Mouse (Mus musculus) thymus, postnatal 36 days (tissue): ENCODE data around the gene Emx1.
A peak's percentile ranks its signal among the peaks of the same experiment; 100 is the strongest.

Experiments used
- DNase-seq, 2 experiments: peaks; one replicate each; pipeline ENCODE4 v3.0.0; 2022; ENCODE audit warnings: mixed read lengths in 2 of 2

The Emx1 gene

DNA sequence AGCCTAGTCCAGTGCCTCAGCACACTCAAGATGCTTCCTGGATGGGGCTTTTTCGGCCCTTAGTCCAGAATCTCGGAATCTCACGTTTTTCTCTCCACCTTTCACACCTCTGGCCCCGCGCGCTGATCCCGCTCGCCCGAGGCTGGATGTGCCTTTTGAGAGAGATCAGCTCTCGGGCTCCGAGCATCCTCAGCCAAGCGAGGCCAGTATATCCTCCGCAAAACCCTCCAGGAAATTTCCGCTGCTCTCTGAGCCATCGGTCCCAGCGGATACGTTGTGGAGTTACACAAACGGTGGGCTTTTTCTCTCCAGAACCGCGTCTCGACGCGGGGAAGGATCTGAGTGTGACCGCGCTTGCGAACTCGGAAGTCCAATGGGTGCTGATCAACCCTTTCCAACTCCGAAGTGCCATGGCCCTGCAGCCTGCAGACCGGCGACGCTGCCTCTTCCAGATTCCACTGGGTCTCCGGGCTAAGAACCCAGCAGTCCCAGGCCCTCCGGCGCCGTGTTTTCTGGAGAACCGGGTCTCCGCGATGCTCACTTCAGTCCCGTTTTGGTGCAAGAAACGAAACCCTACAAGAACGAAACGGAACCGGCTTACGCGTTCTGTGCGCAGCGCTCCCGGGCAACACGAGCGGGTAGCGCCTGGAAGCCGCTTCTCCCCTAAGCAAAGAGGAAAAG, 2.8 kb downstream of the Emx1 start:
- DNase-seq, result no peak

DNA sequence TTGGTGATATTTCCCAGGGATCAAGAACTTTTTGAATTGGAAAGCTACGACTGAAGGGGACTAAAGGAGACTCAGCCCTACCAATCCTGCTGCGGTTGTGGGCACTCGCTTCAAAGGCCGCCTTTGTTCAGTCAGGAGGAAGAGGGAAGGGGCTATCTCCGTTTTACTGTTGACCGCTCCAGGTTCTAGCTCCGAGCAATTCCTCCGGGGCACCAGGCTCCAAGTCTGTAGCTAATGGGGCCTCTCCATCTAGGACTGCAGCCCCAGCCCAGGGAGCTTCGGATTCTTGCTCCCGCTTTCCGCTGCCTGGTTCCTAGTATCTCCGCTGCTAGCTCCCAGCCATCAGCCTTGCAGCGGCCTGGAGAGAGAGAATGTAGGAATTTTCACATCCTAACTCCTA, 3.4 kb downstream of the Emx1 start:
- no peak for DNase-seq

DNA sequence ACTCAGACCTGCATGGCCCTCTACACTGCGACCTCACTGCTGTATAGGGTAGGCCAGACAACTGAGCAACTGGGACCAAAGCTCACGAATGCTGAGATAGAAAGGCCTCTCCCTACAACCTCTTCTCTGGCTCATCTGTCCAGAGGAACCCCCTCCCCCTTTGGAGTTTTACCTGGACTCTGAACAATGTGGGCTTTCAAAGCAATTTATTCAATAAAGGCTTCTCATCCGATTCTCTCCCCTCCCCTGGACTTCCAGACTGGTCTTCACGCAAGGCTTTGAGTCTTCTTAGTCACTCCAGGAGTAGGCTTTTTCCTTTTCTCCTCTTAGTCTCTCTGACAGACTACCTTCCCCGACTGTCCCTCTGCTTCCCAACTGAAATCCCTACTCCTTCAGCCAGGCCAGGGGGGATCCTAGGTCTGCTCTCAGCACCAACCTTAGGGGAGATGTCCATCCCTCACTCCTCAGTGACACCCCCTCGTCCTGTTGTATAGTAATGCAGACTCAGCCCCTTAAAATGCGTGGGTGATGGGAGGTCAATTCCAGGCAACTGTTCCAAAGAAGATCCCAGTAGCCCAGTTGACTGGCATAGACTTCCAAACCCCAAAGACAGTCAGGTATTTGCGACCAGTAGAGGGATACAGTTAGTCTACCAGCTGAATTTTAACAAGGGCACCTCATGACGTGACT, 4.7 kb downstream of the Emx1 start:
- no peak for DNase-seq

DNA sequence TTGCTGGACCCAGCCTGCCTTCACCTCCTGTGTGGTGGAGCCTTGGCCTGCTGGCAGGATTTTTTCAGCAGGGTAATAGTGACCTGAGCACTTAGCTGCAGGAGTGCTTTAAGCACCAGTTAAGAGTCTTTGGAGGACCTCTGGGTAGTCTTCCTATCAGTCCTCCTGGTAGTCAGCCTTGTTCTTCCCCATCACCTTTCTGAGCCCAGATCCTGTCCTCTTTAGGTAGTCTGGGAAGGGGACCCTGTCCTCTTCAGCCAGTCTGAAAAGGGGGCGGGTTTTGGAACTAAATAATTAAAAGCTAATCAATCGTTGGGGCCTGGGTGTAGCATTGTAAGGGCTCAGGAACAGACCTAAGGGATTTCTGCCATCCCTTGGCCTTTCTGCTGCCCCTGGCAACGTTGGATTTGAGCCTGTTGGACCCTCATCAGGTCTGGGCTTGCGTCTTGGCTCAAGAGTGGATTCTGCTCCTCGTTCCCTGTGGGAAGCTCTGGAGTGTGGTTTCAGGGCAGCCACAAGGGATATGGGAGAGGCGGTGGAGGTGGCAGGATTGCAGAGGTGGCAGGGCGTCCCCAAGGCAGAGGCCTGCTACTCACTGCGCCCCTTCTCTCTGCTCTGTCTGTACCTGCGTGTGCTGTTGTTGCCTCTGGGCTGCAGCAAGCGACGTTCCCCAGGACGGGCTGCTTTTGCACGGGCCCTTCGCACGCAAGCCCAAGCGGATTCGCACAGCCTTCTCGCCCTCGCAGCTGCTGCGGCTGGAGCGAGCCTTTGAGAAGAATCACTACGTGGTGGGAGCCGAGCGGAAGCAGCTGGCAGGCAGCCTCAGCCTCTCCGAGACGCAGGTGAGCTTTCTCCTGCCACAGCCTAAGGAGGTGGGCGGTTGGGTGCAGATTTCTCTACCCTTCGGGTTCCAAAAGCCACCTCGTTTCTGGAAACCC, 6.4 kb downstream of the Emx1 start:
- peak; percentile 48 to 69 for DNase-seq

DNA sequence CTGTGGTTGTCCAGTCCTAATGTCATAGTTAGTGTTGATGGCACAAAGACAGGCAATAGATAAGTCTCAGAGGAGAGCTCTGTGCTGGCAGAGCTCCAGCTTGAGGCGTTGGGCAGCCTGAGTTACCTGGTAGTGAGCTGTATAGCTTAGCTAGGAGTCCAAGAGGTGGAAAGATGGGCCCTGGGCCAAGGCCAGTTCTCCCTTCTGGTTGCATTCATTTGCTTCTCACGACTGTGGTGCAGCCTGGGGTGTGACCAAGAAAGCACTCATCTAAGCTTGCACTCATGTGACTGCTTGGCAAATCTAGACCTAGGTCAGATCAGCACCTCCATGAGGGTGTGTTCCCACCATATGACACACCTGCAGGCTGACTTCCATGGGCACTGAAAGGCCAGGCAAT, 10.7 kb downstream of the Emx1 start:
- DNase-seq, result no peak

DNA sequence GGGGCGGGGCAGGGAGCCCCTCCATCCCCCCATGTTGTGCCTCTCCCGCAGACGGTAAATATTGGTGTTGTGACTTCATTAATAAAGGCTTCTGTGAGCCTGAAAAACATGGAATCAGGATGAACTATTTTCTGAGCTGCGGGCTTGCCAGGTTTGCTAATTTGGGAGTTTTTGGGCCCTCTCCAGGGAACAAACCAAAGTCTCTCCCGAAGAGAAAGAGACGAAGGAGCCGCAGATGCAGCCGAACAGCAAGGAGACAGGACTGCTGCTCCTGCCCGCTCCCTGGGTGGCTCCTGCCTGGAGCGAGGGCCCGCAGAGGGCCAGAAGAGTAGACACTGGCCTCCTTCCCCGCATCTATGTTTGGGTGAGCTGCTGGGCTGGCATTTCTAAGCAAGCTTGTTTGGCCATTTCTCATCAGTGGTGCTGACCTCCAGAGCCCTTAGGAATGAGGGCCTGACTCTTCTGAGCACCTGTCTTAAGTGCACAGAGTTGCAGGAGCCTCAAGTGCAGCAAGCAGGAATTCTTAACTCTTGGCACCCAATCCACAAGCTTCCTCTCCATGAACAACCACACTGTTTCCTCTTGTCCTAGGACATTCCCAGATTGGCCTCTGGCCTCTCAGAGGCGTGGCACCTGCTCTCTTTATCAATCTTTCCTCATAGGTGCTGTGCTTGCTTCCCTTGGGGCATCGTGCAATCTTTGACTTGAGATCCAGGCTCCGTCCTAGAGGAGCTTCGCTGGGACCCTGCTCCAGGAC, 19.1 kb downstream of the Emx1 start:
- DNase-seq, result no peak

DNA sequence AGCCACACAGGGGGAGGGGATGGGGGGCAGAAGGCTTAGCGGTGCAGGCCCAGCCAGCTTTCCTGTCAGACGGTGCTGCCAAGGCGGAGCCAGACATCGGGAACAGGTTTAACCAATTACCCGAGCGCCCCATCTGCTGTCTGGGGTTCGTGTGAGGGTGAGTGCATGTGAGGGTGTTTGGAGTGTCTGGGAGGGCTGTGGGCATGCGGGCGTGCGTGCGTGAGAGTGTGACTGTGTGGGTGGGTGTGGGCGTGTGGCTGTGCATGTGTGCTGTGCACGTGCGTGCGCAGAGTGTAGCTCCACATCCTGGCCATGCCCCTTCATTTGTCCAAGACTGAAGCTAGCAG, 19.7 kb downstream of the Emx1 start:
- no peak for DNase-seq

DNA sequence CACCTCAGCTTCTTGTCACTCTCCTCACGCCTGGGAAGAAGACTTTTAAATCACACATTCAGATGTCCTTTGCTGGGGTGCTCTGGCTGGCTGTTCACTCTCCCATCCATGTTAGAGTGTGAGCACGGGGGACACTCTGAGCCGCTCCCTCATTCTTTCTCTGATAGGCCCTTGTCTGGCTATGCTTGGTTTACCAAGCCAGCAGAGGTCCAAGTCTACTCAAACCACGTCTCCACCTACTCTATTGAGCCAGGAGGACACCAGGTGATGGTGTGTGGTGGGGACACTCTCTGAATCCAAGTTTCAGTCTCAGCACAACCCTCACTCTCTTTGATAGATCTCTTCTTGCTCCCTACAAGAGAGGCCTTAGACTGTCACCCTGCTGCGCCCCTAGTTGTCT, 20.1 kb downstream of the Emx1 start:
- no peak for DNase-seq

DNA sequence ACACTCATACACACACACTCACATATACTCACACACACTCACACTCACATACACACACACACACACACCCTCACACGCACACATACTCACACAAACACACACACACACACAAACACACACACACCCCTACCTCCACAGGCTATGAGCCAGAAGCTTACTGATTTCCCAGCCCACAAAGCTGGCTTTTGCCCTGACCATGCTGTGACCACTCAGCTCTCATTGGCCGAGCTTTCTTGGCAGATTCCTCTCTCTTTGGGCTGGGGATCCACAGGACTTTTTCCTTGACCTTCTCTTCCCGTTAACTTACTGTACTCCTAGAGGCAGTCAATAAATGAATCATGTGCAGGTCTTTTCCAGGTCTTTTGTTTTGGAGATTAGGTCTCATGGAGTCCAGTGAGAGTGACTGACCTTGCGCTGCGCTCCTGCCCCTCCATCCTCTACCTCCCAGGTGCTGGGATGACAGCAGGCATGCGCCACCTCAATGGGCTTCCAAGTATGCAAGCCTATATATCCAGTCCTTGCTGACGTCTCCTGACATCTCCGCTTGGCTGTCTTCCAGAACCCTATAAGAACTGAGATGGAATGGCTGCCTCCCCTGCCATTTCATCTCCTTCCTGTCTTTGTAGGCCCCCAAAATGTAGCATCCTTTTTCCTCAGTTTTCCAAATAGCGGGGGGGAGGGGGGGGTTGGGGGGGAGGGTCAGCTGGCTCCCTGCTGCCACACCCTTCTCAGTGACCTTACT, 22.2 kb downstream of the Emx1 start:
- no peak for DNase-seq

DNA sequence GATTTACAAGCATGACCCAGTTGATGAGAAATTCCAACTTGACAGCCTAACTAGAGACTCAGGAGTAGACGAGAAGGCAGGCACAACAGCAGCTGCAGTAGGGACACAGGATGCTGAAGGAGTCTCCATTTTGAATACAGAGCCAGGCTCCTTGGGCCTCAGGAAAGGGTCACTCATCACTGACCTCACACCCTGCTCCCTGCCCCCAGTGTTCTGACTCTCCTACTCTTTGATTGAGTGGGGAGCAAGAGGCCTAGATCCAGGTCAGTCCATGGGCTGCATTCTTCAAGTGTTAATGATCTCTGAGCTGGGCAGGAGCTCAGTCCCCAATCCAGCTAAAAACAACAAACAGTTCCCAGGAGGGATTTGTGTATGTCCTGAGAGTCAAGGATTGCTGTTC, 23.4 kb downstream of the Emx1 start:
- no peak for DNase-seq

DNA sequence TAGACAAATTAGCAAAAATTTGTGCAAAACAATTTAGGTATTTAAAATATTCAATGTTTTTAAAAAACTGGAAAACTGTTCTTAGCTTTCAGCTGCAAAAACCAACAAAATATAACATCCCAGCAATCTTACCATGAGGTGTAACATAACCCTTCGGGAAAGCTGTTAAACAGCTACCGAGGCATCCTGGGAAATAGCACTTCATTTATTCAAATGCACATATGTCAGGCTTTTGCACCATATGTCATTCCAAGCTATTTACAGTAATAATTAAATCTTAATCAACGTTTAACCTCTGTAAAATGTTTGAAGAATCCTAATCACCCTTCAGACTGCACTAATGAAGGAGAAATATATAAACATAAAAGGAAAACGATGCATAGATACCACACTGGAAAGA, 31.0 kb downstream of the Emx1 start:
- no peak for DNase-seq

DNA sequence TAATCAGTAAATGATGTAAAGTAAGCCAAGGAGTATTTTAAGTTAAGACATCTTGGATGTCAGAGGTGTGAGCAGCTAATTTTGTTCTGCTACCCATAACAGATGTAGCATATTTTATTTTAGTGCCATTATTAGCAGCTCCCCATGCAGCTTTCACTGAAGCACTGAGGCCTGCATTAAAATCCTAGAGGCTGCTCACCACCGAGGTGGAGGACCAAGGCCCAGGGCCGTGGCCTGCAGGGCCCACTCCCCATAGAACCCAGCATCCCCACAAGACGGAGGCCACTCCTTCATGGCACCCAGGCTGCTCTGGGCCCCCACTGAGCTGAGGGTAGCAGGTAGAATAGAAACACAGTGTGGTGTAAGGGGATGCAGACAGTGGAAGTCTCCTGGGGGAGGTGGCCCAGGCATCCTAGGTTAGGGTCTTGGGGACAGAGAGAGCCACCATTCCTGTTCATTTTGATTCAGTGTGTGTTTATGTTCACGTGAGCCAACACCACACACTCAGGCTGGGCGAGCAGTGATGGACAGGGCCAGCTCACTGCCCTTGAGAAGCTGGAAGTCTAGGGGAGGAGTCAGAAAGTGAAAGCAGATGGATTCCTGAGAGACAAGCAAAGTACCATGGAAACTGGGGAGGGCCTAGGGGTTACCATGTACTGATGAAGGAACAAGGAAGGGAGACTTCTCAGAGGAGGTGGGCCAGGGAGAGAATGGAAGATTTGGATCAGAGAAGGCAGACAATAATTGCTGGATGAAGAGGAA, 31.6 kb downstream of the Emx1 start:
- no peak for DNase-seq

DNA sequence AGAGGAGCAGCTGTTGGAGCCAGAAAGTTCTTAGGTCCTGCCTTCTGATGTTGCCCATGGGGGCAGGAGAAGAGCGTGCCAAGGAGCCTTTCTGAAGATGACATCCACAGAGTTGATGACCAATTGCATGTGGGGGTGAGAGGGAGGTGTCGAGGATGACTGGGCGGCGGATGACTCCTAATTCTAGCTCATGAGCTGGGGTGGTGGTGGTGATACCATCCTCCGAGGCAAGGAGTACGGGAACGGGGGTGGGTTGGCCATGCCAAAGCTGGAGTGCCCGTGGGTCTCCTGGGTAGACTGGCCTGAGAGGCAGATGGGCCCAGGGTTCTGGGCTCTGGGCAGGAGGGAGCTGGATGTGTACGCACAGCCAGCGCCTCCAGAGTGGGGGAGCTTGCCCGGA, 32.5 kb downstream of the Emx1 start:
- no peak for DNase-seq

DNA sequence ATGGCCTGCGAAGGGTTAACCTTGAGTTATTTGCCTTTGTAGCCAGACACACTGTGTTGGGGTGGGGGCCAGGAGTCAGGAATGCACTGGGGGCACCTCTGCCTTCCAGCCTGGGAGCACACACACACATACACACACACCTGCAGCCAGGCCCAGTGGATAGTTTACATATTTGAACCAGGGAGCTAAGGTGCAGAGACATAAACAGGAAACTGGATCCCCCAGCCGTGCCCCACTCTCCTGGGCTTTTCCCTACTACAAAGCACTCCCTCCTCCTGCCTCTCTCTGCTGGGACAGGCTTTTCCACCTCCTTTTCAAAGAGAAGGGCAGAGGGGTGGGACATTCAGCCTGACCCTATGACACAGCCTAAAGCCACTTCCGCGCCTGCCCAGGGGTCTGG, 33.7 kb downstream of the Emx1 start:
- DNase-seq, result no peak

DNA sequence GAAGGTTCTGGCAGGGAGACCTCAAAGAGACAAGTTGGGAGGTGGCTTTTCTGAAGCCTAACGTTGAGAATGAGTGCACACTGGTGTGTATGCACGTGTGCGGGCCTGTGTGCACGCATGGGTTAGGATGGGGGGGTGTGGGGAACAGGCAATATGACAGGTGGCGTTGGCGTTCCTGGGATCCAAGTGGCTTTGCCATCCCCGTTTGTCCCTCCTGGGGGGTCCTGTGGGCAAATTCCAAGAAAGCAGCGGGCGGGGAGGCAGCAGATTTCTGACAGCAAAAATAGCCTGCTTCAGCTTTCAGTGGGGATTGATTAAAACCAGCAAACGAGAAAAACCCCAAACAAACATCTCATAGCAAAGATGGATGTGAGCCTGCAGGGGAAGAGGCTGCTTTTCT, 35.3 kb downstream of the Emx1 start:
- DNase-seq, result no peak

DNA sequence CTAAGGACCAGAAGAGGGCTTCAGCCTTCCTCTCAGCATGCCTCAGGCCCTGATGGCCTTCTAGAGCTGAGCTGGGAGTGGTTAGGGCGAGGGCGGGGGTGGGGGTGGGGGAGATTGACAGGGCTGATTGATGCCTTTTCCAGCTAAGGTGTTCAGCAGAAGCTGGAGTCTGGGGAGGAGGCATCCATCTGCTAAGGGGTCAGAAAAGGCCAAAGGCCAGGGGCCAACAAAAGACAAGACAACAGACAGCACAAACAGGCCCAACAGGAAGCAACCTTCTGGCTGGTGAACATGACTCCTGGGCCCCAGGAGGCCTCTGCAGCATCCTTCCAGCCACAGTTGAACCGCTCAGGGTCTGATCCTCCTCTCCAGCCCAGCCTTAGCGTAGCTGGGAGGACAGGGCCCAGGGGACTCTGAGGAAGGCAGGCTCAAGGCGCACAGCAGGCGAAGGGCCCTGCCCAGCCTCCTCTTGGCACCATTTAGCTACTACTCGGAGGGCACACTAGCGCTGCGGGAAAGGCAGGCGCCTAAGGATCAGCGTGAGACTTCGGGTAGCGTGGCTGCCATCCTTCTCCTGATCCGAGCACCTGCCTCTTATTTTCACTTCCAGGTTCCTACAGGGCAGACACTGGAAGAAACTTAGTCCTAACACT, 36.4 kb downstream of the Emx1 start:
- DNase-seq, result no peak

DNA sequence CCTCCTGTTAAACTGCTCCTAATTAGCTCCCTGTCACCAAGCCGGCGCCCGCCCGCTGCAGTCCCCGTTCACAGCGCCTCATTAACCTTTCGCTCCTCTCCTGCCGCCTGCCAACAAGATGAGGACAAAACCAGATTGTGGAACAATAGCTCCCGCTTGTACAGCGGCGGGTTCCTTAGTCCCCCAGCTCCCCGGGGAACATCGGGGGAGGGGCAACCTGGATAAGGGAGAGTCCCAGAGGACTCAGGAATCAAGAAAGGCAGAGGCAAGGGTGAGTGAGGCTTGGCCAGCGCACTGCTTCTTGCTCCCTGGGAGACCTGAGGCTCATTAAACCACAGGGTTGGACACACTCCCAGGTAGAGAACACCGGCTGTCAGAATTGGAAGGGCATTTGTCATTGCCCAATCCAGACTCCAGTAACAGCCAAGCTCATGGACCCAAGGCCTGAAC, 37.2 kb downstream of the Emx1 start:
- DNase-seq, result no peak

DNA sequence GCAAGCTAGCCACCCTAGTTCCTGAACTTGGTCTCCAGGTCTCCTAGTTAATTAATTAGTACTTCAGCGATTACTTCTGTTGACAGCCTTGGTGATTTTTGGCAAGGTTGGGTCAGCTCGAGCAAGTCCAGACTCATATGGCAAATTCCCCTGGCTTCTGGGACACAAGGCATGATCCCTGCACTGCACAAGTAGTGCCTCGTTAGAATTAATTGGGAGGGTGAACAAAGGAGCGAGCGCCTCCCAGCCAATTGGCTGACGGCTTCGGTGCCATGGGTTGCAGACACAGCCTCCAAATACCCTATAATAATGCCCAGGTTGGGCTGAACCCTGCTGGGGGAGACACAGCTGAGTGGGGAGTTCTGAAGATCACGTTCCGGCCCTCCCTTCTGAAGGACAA, 39.3 kb downstream of the Emx1 start:
- DNase-seq, result no peak

DNA sequence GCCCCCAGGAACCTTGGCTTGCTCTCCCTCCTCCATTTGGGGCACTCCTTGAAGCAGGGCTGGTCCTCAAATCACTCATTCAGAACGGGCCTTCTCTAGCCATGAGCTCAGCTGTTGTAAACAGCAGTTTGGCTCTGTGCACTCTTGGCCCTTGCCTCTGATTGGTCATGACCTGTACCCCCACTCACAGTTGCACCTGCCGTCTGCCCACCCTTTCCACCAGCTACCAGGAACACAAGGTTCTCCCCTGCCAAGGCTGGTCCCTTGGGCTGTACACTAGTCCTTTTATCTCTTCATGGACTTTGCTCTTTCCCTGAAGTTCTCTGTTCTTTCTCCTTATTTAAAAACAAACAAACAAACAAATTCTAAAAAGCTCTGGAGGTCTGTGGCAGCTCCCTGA, 40.3 kb downstream of the Emx1 start:
- no peak for DNase-seq

DNA sequence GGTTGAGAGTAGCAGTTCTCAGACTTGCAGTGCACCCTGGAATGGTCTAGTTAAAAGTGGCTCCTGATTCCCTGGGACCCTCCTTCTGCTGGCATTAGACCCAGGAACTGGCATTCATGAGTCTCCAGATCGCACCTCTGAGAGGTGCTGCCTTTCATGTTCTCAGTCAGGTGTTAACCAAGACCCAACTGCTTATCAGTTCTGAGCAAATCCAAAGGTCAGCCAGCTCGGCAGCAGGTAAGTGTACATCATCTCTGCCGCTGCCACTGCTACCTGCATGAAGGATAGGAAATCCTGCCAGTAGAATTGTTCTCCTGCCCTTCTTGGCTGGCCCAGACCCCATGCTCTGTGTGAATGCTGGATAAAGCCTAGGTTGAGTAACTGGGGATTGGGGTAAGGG, 43.5 kb downstream of the Emx1 start:
- no peak for DNase-seq

DNA sequence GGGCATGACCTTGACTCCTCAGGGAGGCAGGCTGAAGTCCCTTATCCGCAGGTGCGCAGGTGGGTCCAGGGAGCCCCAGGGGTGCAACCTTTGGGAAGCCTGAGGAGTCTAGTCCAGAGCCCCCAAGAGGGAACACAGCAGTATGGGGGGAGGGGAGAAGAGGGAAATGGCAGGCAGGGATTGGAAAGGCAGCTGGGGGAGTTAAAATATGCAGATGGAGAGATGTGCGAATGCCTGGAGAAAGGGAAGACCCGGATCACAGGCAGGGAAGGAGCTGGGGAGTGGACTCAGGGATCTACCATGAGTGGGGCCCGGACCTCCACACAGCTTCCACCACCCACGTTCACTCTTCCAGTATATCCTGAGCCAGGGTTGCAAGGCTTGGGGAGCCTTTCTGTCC, 44.2 kb downstream of the Emx1 start:
- no peak for DNase-seq
